Mouse (Mus musculus): ENCODE results near the gene Zfhx3. TPM values are rescaled to one million over a fixed set of nuclear protein-coding genes. Genes with fewer than 3 reads are reported as not detected.

Gene Zfhx3
- polyA plus RNA-seq, 1 experiment from 2014 or later = 7.4 TPM

DNA sequence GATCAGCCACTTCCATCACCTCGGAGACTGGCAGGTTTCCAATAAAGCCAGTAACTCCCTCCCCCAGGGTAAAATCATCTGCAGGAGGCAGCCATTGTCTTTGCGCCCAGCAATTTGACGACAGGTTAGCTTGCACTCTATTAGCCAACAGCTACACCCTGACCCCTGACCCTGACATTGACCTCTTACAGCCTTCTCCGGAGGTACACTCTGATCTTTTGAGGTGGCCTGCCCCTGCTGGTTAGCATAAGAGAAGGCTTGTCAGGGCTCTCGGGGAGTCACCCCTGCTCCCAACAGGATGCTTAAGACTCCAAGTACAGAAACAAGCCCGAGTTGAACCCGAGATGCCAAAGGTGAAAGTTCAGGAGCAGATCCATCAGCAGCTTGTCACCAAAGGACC is 678.9 kb downstream of the Zfhx3 start:
- WGBS = 46% methylated on average over 7 of the region's 7 CpGs
- Histone ChIP-seq H3K9ac (no peak overlapping the region), H3K4me3 (no peak overlapping the region), H3K36me3 (no peaks in the 10 kb centered on the region), H3K4me1 (replicated peaks) (0 out of 2 replicates have a peak, but pooled peaks cover 4% of the 10 kb centered on the region), H3K9me3 (replicated peaks) (no peaks in the 10 kb centered on the region), H3K27me3 (replicated peaks) (no peaks in the 10 kb centered on the region), H3K4me2 (no peak overlapping the region), H3K27ac (ENCODE audit: poor library complexity, severe bottlenecking) (no peak overlapping the region)
- ATAC-seq (ENCODE audit: insufficient number of reproducible peaks, low FRiP score) = no peak

GRCm38 (mm10) chr8:108623660-108624059 is 681.2 kb downstream of the Zfhx3 start:
- Histone ChIP-seq H3K27ac (ENCODE audit: poor library complexity, severe bottlenecking) (no peak overlapping the region), H3K4me2 (no peak overlapping the region), H3K9ac (no peak overlapping the region), H3K4me1 (replicated peaks) (0 out of 2 replicates have a peak, but pooled peaks cover 4% of the 10 kb centered on the region), H3K4me3 (no peak overlapping the region), H3K27me3 (replicated peaks) (no peaks in the 10 kb centered on the region), H3K36me3 (no peaks in the 10 kb centered on the region), H3K9me3 (replicated peaks) (no peaks in the 10 kb centered on the region)
- ATAC-seq (ENCODE audit: insufficient number of reproducible peaks, low FRiP score) = no peak
- WGBS = 29% methylated on average over 5 of the region's 5 CpGs

GRCm38 (mm10) chr8:108625571-108626120 is 683.2 kb downstream of the Zfhx3 start:
- Histone ChIP-seq H3K4me3 (no peak overlapping the region), H3K4me2 (no peak overlapping the region), H3K9ac (no peak overlapping the region), H3K9me3 (replicated peaks) (no peaks in the 10 kb centered on the region), H3K36me3 (no peaks in the 10 kb centered on the region), H3K27ac (ENCODE audit: poor library complexity, severe bottlenecking) (no peak overlapping the region), H3K4me1 (replicated peaks) (0 out of 2 replicates have a peak, but pooled peaks cover 4% of the 10 kb centered on the region), H3K27me3 (replicated peaks) (no peaks in the 10 kb centered on the region)
- 78% methylated on average over 9 of the region's 9 CpGs for WGBS
- ATAC-seq (ENCODE audit: insufficient number of reproducible peaks, low FRiP score) = no peak

DNA sequence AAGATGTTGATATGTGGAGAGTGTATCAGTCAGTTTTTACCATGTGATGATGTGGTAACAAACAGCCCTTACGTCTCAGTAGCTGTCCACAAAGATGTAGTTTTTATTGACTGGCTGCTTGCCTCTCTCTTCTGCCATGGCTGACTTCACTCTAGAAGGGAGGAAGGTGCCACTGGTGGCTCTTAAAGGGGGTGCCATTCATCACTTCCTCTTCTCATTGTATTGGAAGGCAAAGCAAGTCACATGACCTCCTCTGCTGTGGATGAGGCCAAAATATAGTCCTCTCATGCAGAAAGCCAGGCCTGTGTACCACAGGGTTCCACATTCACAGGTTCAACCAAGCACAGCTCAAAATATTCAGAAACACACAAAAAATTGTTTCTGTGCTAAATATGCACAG is 688.6 kb downstream of the Zfhx3 start:
- Histone ChIP-seq H3K4me1 (replicated peaks) (no peaks in the 10 kb centered on the region), H3K9me3 (replicated peaks) (0 out of 2 replicates have a peak, but pooled peaks cover 2% of the 10 kb centered on the region), H3K9ac (no peak overlapping the region), H3K27me3 (replicated peaks) (no peaks in the 10 kb centered on the region), H3K4me3 (no peak overlapping the region), H3K36me3 (no peaks in the 10 kb centered on the region), H3K27ac (ENCODE audit: poor library complexity, severe bottlenecking) (no peak overlapping the region), H3K4me2 (no peak overlapping the region)
- ATAC-seq (ENCODE audit: insufficient number of reproducible peaks, low FRiP score) = no peak
- WGBS = 93% methylated on average over 1 of the region's 1 CpGs

- Histone ChIP-seq H3K4me3 (no peak overlapping the region), H3K27me3 (replicated peaks) (no peaks in the 10 kb centered on the region), H3K36me3 (no peaks in the 10 kb centered on the region), H3K27ac (ENCODE audit: poor library complexity, severe bottlenecking) (no peak overlapping the region), H3K4me2 (no peak overlapping the region), H3K4me1 (replicated peaks) (no peaks in the 10 kb centered on the region), H3K9me3 (replicated peaks) (0 out of 2 replicates have a peak, but pooled peaks cover 2% of the 10 kb centered on the region), H3K9ac (no peak overlapping the region)
- ATAC-seq (ENCODE audit: insufficient number of reproducible peaks, low FRiP score) = no peak
- 65% methylated on average over 3 of the region's 3 CpGs for WGBS
Observed at GRCm38 (mm10) chr8:108634282-108634681, 691.8 kb downstream of the Zfhx3 start.

GRCm38 (mm10) chr8:108637887-108638286 is 695.4 kb downstream of the Zfhx3 start:
- no peak for ATAC-seq (ENCODE audit: insufficient number of reproducible peaks, low FRiP score)
- Histone ChIP-seq H3K27me3 (replicated peaks) (no peaks in the 10 kb centered on the region), H3K27ac (ENCODE audit: poor library complexity, severe bottlenecking) (no peak overlapping the region), H3K4me3 (no peak overlapping the region), H3K9ac (no peak overlapping the region), H3K9me3 (replicated peaks) (no peaks in the 10 kb centered on the region), H3K4me2 (no peak overlapping the region), H3K4me1 (replicated peaks) (no peaks in the 10 kb centered on the region), H3K36me3 (no peaks in the 10 kb centered on the region)
- 87% methylated on average over 2 of the region's 2 CpGs for WGBS

DNA sequence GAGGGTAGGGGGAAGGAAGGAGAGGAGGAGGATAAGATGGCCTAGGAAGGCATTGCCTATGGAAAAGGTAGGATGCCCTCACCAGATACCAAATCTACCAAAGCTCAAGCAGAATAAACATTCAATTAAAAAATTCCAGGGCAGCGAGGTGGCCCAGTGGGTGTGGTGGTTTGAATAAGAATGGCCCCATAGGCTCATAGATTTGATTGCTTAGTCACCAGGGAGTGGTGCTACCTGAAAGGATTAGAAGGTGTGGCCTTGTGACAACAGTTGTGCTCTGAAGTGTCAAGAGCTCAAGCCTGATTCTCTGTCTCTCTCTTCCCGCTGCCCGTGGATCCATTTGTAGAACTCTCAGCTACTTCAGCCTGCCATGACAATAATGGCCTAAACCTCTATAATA is 703.2 kb downstream of the Zfhx3 start:
- no peak overlapping the region for H3K9ac ChIP-seq
- no peaks in the 10 kb centered on the region for H3K9me3 ChIP-seq (replicated peaks)
- H3K27me3 ChIP-seq (replicated peaks) = no peaks in the 10 kb centered on the region
- no peak overlapping the region for H3K4me2 ChIP-seq
- no peak overlapping the region for H3K27ac ChIP-seq (ENCODE audit: poor library complexity, severe bottlenecking)
- H3K36me3 ChIP-seq = no peaks in the 10 kb centered on the region
- no peak for ATAC-seq (ENCODE audit: insufficient number of reproducible peaks, low FRiP score)
- WGBS = 79% methylated on average over 3 of the region's 3 CpGs
- H3K4me3 ChIP-seq = no peak overlapping the region
- no peaks in the 10 kb centered on the region for H3K4me1 ChIP-seq (replicated peaks)

DNA sequence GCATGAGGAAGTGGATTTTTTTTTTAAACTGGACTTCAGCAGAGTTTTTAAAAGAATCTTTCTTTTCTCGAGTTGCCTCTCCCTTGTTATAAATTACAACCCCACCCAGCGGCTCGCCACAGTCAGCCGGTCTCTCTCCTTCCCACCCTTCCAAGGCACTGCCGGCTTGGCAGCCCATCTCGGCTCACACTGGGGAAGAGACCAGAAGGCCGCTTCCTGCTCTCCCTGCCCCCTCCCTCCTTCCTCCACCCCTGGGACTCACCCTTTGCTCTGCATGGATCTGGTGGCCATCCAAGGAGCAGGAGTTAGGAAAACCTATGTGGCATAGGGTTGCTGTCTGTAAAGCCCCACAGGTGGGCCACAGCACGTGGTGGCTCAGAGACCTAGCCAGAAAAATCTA is 705.1 kb downstream of the Zfhx3 start:
- H3K9me3 ChIP-seq (replicated peaks) = no peaks in the 10 kb centered on the region
- H3K4me1 ChIP-seq (replicated peaks) = no peaks in the 10 kb centered on the region
- WGBS = 29% methylated on average over 8 of the region's 8 CpGs
- H3K9ac ChIP-seq = no peak overlapping the region
- no peak overlapping the region for H3K27ac ChIP-seq (ENCODE audit: poor library complexity, severe bottlenecking)
- H3K27me3 ChIP-seq (replicated peaks) = no peaks in the 10 kb centered on the region
- H3K36me3 ChIP-seq = no peaks in the 10 kb centered on the region
- H3K4me3 ChIP-seq = no peak overlapping the region
- ATAC-seq (ENCODE audit: insufficient number of reproducible peaks, low FRiP score) = peak; percentile 61; the same call in 1 of the 2 replicates
- H3K4me2 ChIP-seq = no peak overlapping the region

GRCm38 (mm10) chr8:108648993-108649392 is 706.5 kb downstream of the Zfhx3 start:
- Histone ChIP-seq H3K27ac (ENCODE audit: poor library complexity, severe bottlenecking) (no peak overlapping the region), H3K9me3 (replicated peaks) (no peaks in the 10 kb centered on the region), H3K36me3 (no peaks in the 10 kb centered on the region), H3K4me2 (no peak overlapping the region), H3K9ac (no peak overlapping the region), H3K27me3 (replicated peaks) (no peaks in the 10 kb centered on the region), H3K4me1 (replicated peaks) (no peaks in the 10 kb centered on the region), H3K4me3 (no peak overlapping the region)
- no peak for ATAC-seq (ENCODE audit: insufficient number of reproducible peaks, low FRiP score)
- 88% methylated on average over 6 of the region's 6 CpGs for WGBS

- Histone ChIP-seq H3K9ac (no peak overlapping the region), H3K27ac (ENCODE audit: poor library complexity, severe bottlenecking) (no peak overlapping the region), H3K9me3 (replicated peaks) (no peaks in the 10 kb centered on the region), H3K4me3 (no peak overlapping the region), H3K27me3 (replicated peaks) (no peaks in the 10 kb centered on the region), H3K4me1 (replicated peaks) (no peaks in the 10 kb centered on the region), H3K4me2 (no peak overlapping the region), H3K36me3 (no peaks in the 10 kb centered on the region)
- WGBS = 73% methylated on average over 8 of the region's 8 CpGs
- no peak for ATAC-seq (ENCODE audit: insufficient number of reproducible peaks, low FRiP score)
Observed at GRCm38 (mm10) chr8:108650837-108651236, 708.4 kb downstream of the Zfhx3 start.

- Histone ChIP-seq H3K27me3 (replicated peaks) (no peaks in the 10 kb centered on the region), H3K4me1 (replicated peaks) (no peaks in the 10 kb centered on the region), H3K9me3 (replicated peaks) (no peaks in the 10 kb centered on the region), H3K36me3 (no peaks in the 10 kb centered on the region), H3K27ac (ENCODE audit: poor library complexity, severe bottlenecking) (no peak overlapping the region), H3K4me2 (no peak overlapping the region), H3K9ac (no peak overlapping the region), H3K4me3 (no peak overlapping the region)
- no peak for ATAC-seq (ENCODE audit: insufficient number of reproducible peaks, low FRiP score)
- WGBS = 30% methylated on average over 5 of the region's 5 CpGs
Observed at GRCm38 (mm10) chr8:108661486-108662093, 719.1 kb downstream of the Zfhx3 start.

GRCm38 (mm10) chr8:108662766-108663165 is 720.3 kb downstream of the Zfhx3 start:
- H3K4me2 ChIP-seq = no peak overlapping the region
- H3K4me3 ChIP-seq = no peak overlapping the region
- H3K9me3 ChIP-seq (replicated peaks) = no peaks in the 10 kb centered on the region
- no peaks in the 10 kb centered on the region for H3K27me3 ChIP-seq (replicated peaks)
- H3K27ac ChIP-seq (ENCODE audit: poor library complexity, severe bottlenecking) = no peak overlapping the region
- H3K36me3 ChIP-seq = no peaks in the 10 kb centered on the region
- ATAC-seq (ENCODE audit: insufficient number of reproducible peaks, low FRiP score) = no peak
- no peaks in the 10 kb centered on the region for H3K4me1 ChIP-seq (replicated peaks)
- WGBS = 73% methylated on average over 3 of the region's 3 CpGs
- H3K9ac ChIP-seq = no peak overlapping the region

Measured in heart, embryonic 12.5 days (tissue).